Mouse (Mus musculus): ENCODE data around the gene Xxylt1. TPM values are rescaled to one million over a fixed set of nuclear protein-coding genes. Genes with fewer than 3 reads are reported as not detected.
A peak's percentile ranks its signal among the peaks of the same experiment; 100 is the strongest.

The Xxylt1 gene
- total RNA-seq, 2 experiments from 2014 or later: 19.0 to 20.9 TPM

DNA sequence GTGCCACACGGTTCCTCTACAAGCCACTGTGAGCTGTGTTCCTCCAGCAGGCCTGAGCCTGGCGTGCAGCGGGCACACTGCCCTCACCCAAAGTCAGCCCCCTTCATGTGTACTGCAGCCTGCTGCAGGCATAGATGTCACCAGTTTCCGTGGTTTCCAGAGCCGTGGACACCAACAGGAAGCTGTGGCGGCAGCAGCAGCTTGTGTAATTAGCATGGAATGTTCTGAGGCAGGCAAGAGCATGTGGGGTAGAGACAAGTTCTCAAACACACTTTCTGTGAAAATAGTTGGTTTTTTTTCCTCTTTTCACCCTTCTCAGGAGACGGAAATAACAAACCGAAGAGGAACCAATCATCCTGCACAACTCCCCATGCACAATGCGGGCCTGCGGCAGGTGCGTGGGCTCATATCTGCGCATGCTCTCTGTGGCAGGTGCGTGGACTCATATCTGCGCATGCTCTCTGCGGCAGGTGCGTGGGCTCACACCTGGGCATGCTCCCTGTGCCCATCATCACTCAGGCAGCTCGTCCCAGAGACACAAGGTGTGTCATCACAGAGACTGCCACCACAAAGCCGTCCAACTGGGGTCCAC, 109.2 kb downstream of the Xxylt1 start:
- intact Hi-C loops (cut with DNase I): loop anchor here (5.0 kb wide), 1 partner anchor 100 kb away; no protein-coding TSS in a partner anchor
- peak in 1 of 2 experiments; percentile 55 for DNase-seq (ENCODE audit: low spot score in 2 of 2)

DNA sequence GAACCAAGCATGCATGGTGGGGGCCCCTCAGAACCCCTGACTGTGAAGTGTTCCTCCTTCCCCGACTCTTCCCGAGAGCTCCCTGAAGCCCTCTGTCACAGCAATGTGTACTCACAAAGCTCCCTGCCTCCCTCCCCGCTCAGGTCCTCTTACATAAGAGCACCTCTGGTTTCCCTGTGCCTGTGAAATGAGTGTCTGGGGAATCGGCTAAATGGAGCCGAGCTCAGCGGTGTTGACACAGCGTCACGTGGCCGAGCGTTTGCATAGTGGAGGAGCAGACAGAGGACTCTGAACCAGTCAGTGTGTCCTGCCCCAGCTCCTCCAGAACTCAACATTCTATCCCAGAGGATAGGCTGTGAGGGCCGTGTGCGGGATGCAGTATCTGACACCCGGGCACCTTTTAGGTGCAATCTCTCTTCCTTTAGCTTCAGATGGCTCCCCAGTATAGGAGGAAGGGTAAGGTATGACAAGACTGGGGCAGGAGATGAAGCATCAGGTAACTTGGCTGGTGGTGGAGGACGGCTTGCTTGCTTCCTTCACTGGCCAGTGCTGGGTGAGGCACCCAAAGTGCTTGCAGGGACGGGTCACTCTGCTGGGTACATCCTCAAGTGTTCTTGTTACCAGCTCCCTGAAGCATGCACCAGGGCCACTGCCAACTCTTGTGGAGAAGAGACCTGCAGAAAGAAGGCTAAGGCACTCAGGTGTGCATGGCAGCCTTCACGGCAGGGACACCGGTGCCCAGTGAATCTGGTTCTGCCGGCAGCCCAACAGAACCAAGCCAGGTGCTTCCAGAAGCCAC, 111.8 kb downstream of the Xxylt1 start:
- intact Hi-C loops (cut with DNase I): loop anchor here (5.0 kb wide), 1 partner anchor 97 kb away; no protein-coding TSS in a partner anchor
- DNase-seq (ENCODE audit: low spot score in 2 of 2): peak in 1 of 2 experiments; percentile 75

DNA sequence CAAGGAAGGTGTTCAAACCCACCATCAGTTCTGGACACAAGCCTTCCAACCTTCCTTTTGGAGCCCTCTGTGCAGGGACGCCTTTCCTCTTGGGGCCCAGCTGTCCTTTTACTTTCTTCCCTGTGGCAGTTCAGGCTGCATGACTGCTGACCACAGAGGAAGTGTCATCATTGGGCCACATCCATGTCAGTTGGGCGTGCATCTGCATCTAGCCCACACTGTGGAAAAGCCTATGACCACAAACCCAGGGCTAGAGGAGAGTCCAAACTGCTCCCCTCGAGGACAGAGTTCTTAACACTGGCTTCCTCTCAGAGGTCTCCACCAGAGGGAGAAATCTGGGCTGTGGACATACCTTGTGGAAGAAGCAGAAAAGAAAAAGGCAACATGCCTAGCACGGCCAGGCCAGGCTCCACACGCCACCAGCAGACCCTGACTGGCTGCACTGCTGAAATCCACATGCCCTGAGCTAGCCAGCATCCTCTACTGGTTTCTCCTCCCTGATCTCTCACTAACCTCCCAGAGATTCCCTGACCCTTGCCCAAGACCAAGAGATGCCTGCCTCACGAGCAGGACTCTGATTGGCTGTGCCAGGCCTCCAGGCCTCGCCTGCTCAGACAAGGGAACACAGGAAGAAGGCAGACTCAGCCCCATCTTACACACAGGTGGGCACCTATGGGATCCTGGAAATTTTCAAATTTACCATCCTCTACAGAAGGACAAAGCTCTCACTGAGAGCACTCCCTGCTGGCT, 112.7 kb downstream of the Xxylt1 start:
- intact Hi-C loops (cut with DNase I): no loop called here
- no peak for DNase-seq (ENCODE audit: low spot score in 2 of 2)

DNA sequence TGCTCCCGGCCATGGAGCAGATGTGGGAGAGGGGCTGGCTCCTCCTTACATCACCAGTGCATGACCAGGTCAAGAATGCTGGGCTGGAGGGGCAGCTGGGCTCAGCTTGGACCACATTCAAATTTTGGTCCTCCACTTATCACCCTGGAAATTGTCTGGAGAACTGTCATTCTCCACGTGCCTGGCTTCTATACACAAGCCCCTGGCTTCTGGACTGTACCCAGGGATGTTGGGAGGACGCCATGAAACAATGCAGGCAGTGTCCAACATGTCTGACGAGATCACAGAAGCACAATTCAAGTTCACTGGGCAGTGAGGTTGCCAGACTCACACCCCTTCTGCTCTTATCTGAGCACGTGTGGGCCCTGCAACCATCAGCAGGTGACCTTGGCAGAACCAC, 114.5 kb downstream of the Xxylt1 start:
- no peak for DNase-seq (ENCODE audit: low spot score in 2 of 2)
- intact Hi-C loops (cut with DNase I): no loop called here

DNA sequence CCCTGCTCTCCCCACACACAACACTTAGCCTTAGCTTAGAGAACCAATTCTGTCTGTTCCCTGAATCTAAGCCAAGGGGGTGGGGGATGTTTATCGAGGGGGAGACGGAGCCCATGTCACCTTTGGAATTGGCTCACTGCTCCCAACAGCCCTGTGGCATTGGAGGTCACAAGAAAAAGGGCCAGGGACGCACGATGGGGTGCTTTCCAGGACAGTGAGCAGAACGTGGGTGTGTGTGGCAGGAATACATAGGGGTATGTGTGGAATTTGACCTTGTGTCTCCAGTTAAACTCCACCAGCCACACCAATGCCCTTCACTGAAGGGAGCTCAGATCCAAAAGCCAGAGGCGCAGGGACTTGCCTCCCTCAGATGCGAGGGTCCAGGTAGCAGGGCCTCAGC, 116.3 kb downstream of the Xxylt1 start:
- DNase-seq (ENCODE audit: low spot score in 2 of 2): no peak
- intact Hi-C loops (cut with DNase I): no loop called here

DNA sequence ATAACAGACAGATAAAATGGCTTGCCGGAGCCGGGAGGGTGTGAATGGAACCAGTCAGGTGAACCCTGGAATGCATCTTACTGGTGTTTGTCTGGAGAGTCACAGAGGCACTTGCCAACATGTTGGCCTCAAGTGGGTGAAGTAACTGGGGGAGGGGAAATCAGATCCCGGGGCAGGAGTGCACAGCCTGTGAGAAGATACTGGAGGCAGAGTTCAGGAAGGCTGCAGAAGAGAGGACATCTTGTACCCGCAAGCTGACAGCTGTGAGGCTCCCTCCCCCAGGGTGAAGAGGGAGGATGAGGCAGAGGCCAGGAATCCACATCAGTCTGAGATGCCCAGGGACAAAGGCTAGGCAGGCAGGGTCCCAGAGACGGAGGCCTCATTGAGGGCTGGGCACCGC, 116.8 kb downstream of the Xxylt1 start:
- intact Hi-C loops (cut with DNase I): no loop called here
- DNase-seq (ENCODE audit: low spot score in 2 of 2): no peak

DNA sequence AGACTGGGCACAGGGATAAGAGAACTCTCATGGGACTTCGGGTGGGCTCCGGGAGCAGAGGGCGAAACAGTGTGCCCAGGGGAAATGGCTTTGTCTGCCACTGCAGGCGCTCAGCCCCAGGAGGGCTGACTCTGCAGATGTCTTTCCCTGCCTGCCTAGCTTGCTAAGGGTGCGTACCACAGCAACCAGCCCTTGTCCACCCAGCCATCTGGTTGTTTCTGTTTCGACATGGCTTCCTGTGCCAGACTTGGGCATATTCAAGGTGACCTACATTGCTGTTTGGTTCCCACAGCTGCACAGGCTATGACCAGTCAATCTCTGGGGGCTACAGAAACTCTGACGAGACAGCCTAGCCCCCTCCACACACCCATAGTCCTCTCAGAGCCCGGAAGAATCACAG, 118.7 kb downstream of the Xxylt1 start:
- intact Hi-C loops (cut with DNase I): no loop called here
- DNase-seq (ENCODE audit: low spot score in 2 of 2): no peak

DNA sequence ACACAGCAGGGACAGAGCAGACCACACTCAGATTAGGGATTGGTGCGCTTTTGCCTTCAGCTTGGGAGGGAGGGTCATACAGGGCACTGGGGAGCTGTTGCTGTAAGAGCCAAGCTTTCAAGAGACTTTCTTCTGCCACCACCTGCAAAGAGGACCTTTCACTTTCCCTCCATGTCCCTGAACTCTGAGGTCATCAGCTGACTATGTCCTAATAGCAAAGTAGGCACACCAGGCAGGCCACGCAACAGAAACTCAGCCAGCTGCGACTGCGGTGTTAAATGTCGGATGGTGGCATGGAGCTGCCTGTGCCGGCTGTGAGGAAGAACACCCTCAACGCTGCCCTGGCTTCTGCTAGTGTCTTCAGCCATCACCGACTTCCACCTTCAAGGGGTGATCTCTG, 120.1 kb downstream of the Xxylt1 start:
- intact Hi-C loops (cut with DNase I): no loop called here
- no peak for DNase-seq (ENCODE audit: low spot score in 2 of 2)

DNA sequence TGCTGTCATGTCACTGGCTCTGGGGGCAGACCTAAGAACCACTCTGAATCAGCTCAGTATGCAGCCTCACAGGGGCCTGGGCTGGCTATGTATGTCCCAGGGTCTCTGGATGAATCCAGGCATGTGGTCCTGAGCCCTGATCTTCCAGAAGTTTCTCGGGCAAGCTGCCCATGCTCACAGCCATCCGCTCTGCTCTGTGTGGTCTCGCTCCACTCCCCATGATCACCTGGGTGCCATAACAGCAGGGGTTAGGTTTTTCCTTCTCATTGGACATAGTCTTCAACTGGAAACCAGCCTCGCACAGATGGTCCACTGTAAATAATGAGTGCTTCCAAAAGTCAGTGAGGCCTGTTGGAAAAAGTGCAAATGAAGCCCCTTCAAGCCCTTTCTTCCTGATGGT, 121.0 kb downstream of the Xxylt1 start:
- intact Hi-C loops (cut with DNase I): no loop called here
- DNase-seq (ENCODE audit: low spot score in 2 of 2): no peak

DNA sequence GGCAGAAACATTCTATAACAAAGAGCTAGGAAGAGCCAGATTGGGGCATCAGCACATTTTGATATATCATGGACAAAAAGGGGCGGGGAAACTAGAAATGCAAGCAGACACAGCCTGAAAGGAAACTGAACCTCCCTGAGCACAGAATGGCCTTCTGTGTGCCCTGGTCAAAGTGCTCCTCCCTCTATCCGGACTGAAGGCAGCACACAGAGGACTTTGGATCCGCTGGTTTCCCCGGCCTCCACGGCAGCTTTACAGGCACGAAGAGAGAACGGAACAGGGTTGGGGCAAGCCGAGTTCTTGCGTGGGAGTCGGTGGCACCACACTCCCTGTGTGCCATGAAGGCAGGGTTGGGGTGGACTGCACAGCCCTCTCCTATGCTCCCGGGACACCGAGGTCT, 121.5 kb downstream of the Xxylt1 start:
- intact Hi-C loops (cut with DNase I): no loop called here

DNA sequence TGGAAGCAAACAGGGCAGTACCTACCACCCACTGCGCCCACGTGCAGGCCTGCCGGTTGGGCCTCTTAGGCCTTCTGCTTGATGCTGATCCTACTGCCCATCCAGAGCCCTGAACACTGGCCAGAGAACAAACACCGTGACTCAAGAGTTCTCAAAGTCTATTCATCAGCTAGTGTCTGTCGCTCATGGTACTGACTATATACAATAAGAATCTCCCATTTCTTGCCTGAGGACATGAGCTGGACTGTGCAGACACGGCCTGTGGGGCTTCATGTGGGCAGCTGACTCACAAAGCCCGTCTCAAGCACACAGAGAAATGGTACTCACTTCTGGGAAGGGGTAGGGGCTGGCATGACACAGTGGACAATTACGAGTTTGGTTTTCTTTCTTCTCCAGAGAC, 125.1 kb downstream of the Xxylt1 start:
- DNase-seq (ENCODE audit: low spot score in 2 of 2): no peak

More for the DNA sequence above, 121.5 kb downstream of the Xxylt1 start:
- DNase-seq (ENCODE audit: low spot score in 2 of 2): no peak

DNA sequence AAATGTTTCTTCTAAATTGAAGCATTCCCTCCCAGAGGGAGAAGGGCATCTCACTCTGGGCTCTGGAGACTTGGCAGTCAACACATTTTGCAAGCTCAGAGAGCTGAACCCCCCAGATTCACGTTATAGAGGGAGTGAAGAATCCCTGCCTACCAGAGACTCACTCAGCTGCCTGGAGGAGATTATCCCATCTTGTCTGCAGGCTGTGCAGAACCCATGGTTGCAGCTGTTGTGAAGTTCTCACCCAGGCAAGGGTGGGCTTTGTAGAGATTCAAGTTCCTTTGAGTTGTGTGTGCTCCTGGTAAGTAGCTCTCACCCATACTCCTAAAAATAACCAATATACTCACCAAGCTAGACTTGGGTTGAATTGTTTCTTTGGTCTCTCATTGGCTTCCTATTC, 132.6 kb downstream of the Xxylt1 start:
- DNase-seq (ENCODE audit: low spot score in 2 of 2): peak in 1 of 2 experiments; percentile 86
- intact Hi-C loops (cut with DNase I): loop anchor here (1.0 kb wide), 1 partner anchor 19 kb away; no protein-coding TSS in a partner anchor

More for the DNA sequence above, 125.1 kb downstream of the Xxylt1 start:
- intact Hi-C loops (cut with DNase I): no loop called here

DNA sequence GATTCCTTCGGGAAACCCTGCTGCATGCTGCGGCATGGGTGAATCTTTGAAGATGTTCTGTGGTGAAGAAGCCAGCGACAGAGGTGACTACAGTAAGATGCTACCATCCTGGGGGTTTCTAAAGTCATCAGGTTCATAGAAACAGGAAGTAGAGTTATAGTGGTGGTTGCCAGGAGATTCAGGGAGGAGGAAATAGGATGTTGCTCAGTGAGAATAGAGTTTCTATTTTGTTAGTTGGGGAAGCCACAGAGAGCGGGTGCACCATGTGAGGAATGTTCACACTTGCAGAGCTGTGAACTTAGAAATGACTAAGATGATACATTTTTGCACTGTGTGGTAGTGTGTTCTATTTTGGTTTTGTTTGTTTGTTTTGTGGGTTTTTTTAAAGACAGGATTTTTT, 133.0 kb downstream of the Xxylt1 start:
- intact Hi-C loops (cut with DNase I): loop anchor here (1.0 kb wide), 1 partner anchor 19 kb away; no protein-coding TSS in a partner anchor
- DNase-seq (ENCODE audit: low spot score in 2 of 2): peak; percentile 45 to 88

DNA sequence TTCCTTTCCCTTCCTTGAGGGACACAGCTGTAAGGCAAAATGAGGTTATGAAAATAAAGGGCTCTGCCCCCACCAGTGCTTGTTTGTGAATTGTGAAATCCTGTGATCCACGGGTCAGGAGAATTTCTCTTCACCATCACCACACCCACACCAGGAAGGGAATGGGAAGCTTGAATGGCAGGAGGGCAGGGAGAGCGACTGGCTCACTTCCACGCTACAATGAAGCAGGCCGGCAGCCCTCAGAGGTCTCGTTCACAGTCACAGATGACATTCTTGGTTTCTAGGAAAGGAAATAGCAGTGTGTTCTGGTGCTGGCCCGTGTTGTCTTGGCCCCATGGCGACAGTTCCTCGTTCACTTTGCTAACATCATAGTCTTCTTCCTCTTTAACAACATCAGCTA, 136.3 kb downstream of the Xxylt1 start:
- no peak for DNase-seq (ENCODE audit: low spot score in 2 of 2)
- intact Hi-C loops (cut with DNase I): no loop called here

DNA sequence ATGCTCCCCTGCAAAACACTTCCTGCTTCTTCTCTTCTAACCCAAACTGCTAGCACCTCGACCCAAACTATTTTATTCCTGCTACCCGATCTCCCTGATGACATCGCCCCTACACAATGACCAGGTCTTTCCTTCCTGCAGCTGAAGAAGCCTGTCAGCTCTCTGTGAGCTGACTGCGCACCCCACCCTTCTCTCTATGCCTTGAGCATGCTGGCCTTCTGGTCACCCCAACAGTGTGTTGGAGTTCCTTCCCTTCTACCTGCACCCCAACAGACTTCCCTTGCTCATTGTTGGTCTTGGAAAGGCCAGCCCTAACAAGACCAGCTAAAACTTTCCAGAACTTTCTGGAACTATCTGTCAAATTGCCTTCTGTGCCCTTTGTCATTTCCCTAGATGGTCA, 137.3 kb downstream of the Xxylt1 start:
- intact Hi-C loops (cut with DNase I): no loop called here
- no peak for DNase-seq (ENCODE audit: low spot score in 2 of 2)

DNA sequence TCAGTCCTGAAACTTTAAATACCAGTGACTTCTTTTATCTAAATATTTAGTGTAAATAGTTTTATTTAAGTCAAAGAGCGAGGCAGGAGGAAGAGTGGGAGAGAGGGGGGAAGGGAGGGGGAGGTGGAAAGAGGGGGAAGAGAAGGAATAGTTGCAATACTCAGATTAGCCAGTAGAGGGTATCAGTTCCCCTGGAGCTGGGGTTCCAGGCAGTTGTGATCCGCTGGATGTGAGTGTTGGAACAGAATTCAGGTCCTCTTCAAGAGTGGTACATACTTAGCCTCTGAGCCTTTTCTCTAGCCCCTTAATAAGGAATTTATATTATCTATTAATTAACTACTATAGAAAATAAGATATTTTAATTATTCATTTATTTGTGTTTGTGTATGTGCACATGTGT, 140.5 kb downstream of the Xxylt1 start:
- intact Hi-C loops (cut with DNase I): no loop called here
- no peak for DNase-seq (ENCODE audit: low spot score in 2 of 2)

DNA sequence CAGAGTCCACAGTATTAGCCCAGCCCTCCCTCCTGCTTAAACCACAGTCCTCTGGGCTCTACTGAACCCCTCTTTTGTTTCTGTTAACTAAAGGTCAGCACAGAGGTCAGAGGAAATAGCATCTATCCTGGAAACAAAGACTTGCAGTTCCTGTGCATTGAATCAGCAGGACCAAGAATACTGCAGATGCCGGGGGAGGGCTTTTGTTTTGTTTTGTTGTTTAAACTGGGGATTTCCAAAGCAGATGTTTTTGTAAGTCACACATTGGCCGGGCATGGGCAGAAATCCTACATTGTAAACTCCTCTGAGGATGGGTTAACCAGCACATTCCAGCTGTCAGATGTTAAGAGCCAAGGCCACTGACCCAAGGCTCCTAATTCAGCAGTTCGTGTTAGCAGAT, 141.3 kb downstream of the Xxylt1 start:
- intact Hi-C loops (cut with DNase I): no loop called here

DNA sequence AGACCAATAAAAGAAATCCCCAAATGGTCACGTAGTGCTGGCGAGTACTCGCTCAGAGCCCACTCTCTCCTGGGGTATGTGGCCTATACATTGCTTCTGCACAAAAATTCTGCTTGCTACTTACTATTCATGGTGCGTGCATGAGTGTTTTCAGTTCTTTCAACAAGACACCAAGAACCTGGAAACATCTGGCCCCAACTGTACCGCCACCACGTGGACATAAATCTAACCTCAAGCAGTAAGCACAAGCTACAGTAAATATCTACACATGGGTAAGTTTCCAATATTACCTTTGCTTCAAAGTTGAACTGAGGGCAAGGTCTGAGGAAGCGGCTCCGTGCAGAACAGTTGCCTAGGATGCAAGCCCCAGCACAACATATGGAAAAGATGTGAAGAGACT, 142.0 kb downstream of the Xxylt1 start:
- intact Hi-C loops (cut with DNase I): no loop called here

More for the DNA sequence above, 141.3 kb downstream of the Xxylt1 start:
- no peak for DNase-seq (ENCODE audit: low spot score in 2 of 2)

DNA sequence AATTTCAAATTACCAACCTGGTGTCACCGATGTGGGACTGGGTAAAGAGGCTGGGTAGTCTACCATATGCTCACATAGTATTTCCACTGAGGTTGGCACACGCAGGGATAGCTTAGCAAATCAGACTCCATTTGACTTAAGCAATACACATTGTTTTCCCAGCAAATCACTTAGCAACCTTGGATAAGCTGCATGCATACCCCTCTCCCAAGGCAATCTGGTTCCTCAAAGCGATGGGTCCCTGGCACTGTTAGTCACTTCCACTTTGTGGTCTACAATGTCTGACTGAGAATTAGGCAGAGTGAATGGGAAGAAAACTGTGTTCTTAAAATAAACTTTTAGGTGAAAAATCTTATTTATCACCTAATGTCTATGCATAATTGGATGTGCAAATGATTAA, 142.6 kb downstream of the Xxylt1 start:
- intact Hi-C loops (cut with DNase I): no loop called here
- no peak for DNase-seq (ENCODE audit: low spot score in 2 of 2)

More for the DNA sequence above, 142.0 kb downstream of the Xxylt1 start:
- DNase-seq (ENCODE audit: low spot score in 2 of 2): no peak

DNA sequence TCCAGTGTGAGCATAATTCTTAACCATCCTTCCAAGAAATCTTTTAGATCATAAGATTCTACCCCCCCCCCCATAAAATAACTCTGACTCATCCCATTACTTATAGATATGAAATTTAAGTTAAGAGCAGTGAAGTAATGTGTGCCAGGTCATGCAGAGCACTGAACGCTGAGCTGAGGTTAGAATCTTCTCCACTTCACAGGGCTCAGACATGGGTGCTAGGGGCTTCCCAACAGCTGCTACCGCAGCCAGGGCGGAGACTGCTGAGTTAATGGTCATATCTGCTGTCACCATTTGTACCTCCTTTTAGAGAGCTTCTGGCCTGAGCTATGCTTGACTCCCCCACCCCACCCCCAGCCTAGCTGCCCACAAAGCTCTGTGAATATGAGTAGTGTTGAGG, 143.6 kb downstream of the Xxylt1 start:
- no peak for DNase-seq (ENCODE audit: low spot score in 2 of 2)
- intact Hi-C loops (cut with DNase I): no loop called here
